Mouse (Mus musculus): ENCODE measurements around the gene Gtf2h3. TPM values are rescaled to one million over a fixed set of nuclear protein-coding genes. Genes with fewer than 3 reads are reported as not detected.
A peak's percentile ranks its signal among the peaks of the same experiment; 100 is the strongest.
"Not testable (repeated sequence)": the region's sequence is repeated elsewhere in the genome, so short reads cannot be mapped to it uniquely, and the experiment has no call there.

Gene Gtf2h3
- total RNA-seq (2017): 12.7 to 25.2 TPM (median 15.0 TPM) in 3 replicates

DNA sequence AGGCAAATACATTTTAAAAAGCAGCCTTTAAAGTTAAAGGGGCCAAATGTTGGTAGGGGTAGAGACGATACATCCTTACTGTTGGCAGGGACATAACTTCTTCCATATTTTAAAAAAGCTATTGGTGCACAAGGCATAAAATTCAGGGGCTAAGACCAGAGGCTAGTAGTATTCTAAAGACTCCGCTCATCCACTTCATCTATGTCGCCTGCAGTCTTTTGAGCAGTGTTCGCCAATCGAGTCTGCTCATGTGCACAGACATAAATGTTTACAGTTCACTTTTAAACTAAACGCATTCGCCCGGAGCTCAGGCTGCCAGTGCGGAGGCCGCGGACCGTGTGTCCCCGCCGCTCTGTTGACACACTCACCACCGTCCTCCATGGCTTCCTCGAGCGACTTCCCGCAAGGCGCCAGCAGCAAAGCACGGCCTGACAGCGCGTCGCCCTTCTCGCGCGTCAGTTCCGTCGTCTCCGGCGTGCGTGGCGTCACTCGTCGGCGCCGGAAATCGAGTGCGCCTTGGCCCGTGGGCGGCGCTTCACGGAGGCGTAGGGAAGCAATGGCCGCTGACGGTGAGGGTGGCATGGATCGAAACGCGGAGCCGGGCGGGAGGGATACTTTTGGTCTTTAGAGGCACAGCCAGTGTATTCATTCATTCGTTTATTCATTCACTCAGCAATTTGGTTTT, at the start of gene Gtf2h3, which contains the start of gene Eif2b1:
Gene Gtf2h3 (plus strand): TSS at position 508 of the 685 bp plus-strand sequence.
Gene Eif2b1 (minus strand): TSS at position 499 of the 685 bp plus-strand sequence.
- ATAC-seq (replicated peaks; ENCODE audit: insufficient number of reproducible peaks, low FRiP score, low TSS enrichment, poor library complexity, severe bottlenecking): peak; percentile 84

GRCm38 (mm10) chr5:124529191-124529651, 49.7 kb upstream of the Gtf2h3 start:
- ATAC-seq (replicated peaks; ENCODE audit: insufficient number of reproducible peaks, low FRiP score, low TSS enrichment, poor library complexity, severe bottlenecking): no peak

DNA sequence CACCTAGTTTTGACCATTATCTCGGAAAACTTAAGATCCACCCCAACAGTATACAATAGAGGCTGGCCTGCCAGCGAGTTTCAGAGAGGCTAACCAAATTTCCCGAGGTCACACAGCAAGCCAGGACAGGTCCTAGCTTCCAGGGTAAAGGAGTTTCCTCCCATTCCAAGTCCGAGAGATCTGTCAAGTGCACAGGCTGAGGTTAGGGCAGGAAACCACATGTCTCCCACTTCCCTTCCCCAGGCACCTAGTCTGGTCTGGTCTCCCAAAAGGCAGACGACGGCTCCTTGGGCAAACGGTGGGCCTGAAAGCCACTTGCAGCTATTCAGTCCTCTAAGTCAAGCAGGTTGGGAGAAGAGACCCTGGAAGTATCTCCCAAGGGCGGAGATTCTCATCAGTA, 49.2 kb upstream of the Gtf2h3 start:
- no peak for ATAC-seq (replicated peaks; ENCODE audit: insufficient number of reproducible peaks, low FRiP score, low TSS enrichment, poor library complexity, severe bottlenecking)

GRCm38 (mm10) chr5:124530655-124531582, 48.0 kb upstream of the Gtf2h3 start, which contains the start of gene Rilpl1:
Gene Rilpl1 (minus strand): TSS chr5:124531391.
- ATAC-seq (replicated peaks; ENCODE audit: insufficient number of reproducible peaks, low FRiP score, low TSS enrichment, poor library complexity, severe bottlenecking): no peak

DNA sequence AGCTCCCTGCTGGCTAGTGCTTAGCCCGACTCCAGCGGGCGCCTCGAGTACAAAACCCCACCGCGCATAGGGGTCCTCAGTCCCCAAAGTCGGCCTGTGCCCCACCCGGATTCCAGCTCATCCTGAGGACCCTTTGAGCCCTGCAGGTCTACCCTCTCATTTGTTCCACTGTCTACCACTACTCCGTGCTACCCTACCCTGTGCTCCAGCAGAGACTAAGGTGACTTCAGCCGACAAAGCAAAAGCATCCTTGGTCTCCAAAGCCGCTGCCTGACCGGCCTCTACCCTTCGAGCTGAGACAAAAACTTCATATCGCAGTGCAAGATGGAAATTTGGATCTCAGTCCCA, 47.4 kb upstream of the Gtf2h3 start:
- no peak for ATAC-seq (replicated peaks; ENCODE audit: insufficient number of reproducible peaks, low FRiP score, low TSS enrichment, poor library complexity, severe bottlenecking)

DNA sequence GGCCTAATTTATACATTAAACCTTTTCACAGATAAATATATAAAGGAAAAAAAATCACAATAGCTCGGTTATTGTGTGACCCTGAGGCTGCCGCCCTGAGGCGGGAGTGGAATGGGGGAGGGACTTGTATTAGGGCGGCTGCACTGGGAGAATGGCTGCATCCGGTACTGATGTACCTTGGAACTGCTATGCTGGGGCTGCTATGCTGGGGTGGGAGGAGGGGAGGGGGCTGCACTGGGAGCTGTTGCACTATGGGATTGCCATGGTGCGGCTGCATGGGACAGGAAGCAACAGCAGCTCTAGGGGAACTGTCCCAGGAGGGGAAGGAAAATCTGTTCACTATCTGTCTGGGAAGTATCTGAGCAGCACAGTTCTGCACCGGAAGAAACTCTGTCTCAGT, 46.5 kb upstream of the Gtf2h3 start:
- no peak for ATAC-seq (replicated peaks; ENCODE audit: insufficient number of reproducible peaks, low FRiP score, low TSS enrichment, poor library complexity, severe bottlenecking)

DNA sequence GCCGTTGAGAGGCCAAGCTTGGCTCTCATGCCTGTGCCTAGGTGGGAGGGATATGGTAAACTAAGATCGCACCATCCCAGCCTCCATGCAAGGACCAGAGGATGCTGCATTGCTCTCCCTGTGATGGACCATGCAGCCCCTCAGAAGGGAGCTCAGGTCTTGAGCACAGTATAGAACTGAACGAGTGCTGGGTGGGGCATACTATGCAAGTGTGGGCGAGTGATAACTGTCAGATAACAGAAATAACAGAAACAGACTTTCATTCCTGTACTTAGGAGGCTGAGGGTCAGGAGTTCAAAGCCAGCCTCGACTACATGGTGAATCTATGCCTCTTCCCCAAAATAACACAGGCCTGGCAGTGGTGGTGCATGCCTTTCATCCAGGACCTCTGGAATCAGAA, 43.9 kb upstream of the Gtf2h3 start:
- ATAC-seq (replicated peaks; ENCODE audit: insufficient number of reproducible peaks, low FRiP score, low TSS enrichment, poor library complexity, severe bottlenecking): no peak

DNA sequence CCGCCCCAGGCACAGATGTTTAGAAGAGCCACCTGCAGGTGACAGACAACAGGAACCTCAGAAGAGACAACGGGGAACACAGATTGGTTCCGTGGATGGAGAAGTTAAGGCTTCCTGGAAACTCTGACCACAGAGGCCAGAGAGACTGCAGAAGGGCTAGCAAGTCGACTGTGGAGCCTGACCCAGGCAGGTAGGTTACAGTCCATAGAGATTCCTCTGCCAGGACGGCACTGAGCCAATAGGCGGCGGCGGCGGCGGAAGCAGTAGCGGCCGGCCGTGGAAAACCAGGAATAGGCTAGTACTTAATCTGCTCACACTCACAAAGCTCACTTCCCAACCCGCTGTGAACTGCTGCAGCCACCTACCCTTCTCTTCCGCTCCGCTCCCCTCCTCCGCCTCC, 42.2 kb upstream of the Gtf2h3 start:
- no peak for ATAC-seq (replicated peaks; ENCODE audit: insufficient number of reproducible peaks, low FRiP score, low TSS enrichment, poor library complexity, severe bottlenecking)

- peak; percentile 49 for ATAC-seq (replicated peaks; ENCODE audit: insufficient number of reproducible peaks, low FRiP score, low TSS enrichment, poor library complexity, severe bottlenecking)
Measured at GRCm38 (mm10) chr5:124538813-124539792, 39.8 kb upstream of the Gtf2h3 start.

DNA sequence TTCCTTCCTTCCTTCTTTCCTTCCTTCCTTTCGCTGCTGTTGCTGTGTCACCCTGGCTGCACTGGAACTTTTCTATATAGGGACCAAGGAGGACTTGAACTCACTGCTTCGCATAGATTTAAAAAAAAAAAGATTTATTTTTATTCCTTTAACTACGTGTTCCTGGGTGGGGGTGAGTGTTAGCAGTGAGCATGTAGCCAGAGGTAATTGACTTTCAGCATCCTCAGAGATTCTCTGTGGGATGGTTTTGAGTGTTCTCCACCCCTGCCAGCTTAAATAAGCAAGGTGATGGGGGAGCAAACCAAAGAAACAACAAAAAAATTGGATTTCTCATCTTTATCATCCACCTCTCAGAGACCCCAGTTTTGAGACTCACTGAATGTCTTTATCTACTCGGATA, 39.0 kb upstream of the Gtf2h3 start:
- ATAC-seq (replicated peaks; ENCODE audit: insufficient number of reproducible peaks, low FRiP score, low TSS enrichment, poor library complexity, severe bottlenecking): no peak

- peak; percentile 95 for ATAC-seq (replicated peaks; ENCODE audit: insufficient number of reproducible peaks, low FRiP score, low TSS enrichment, poor library complexity, severe bottlenecking)
Measured at GRCm38 (mm10) chr5:124540383-124540786, 38.6 kb upstream of the Gtf2h3 start, which contains the start of gene Tmed2. Gene Tmed2 (plus strand): TSS chr5:124540695.

DNA sequence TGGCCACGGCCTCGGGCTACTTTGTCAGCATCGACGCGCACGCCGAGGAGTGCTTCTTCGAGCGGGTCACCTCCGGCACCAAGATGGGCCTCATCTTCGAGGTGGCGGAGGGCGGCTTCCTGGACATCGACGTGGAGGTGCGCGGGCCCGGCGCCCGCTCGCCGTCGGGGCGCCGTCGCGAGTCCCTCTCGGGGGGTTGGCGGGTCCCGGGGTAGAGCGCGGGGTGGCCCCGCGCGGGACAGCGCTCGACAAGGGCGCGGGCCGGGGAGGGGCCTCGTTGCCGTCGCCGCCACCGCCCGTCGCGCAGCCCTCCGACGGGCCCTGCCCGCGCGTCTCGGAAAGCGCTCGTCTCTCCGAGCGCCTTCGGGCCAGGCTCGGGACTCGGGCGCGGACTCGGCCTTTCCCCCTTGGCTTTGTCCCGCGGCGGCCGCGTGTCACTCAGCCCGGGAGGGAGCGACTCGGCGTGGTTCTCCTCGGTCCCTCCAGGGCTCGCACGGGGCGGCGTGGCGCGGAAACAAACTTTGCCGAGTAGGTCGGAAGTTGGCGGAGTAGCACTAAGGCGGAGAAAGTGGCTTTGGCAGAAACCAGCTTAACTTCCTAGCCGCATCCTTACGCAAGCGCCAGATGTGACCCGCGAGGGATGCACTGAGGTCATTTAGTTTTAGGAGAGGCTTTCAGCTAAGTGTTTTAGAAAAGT, 37.9 kb upstream of the Gtf2h3 start:
- ATAC-seq (replicated peaks; ENCODE audit: insufficient number of reproducible peaks, low FRiP score, low TSS enrichment, poor library complexity, severe bottlenecking): peak; percentile 29

GRCm38 (mm10) chr5:124541602-124541973, 37.4 kb upstream of the Gtf2h3 start:
- no peak for ATAC-seq (replicated peaks; ENCODE audit: insufficient number of reproducible peaks, low FRiP score, low TSS enrichment, poor library complexity, severe bottlenecking)

DNA sequence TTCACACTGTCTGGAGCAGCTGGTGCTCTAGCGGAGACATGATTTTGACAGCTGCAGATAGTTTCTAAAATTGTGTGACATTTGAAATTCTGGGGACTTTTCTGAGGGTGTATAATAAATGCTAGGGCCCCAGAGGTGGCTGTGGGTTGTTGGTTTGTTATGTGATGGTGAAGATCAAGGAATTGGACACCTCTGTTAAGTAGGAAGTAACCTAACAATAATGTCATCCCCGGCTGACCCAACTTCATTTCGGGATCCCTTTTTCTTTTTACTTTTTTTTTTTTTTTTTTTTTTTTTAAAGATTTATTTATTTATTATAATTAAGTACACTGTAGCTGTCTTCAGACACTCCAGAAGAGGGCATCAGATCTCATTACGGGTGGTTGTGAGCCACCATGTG, 28.2 kb upstream of the Gtf2h3 start:
- not testable (repeated sequence) for ATAC-seq (replicated peaks; ENCODE audit: insufficient number of reproducible peaks, low FRiP score, low TSS enrichment, poor library complexity, severe bottlenecking)

- ATAC-seq (replicated peaks; ENCODE audit: insufficient number of reproducible peaks, low FRiP score, low TSS enrichment, poor library complexity, severe bottlenecking): not testable (repeated sequence)
Measured at GRCm38 (mm10) chr5:124551349-124552093, 27.4 kb upstream of the Gtf2h3 start.

- ATAC-seq (replicated peaks; ENCODE audit: insufficient number of reproducible peaks, low FRiP score, low TSS enrichment, poor library complexity, severe bottlenecking): no peak
Measured at GRCm38 (mm10) chr5:124552094-124552472, 26.9 kb upstream of the Gtf2h3 start.

DNA sequence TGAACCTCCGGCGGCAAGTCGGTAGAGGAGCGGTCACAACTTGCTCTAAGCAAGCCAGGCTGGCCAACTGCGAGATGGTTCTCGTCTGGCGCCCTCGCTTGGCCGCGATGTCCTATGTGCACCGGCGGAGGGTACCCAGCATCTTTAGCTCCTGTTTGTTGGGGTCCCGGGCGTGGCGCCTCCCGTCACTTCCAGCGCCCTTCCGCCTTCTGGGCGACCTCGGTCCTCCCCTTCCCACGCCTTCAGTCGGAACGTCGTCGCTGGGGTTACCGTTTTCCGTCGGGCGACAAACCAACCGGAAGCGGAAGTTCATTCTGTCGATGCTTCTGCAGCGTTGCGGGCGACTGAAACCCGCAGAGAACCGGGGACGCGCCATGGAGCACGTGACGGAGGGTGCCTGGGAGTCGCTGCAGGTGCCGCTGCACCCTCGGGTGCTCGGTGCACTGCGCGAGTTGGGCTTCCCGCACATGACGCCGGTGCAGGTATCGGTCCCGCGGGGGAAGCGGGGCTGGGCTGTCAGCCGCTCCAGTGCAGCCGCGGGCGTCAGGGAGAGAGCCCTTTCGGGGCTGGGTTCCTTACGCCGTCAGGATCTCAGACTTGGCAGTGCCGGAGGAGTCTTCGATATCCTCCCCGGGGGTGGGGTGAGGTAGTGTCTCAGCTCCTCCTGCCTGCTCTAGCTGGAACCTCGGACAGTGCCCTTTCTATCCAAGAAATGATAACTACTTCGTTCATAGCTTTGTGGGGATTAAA, 26.2 kb upstream of the Gtf2h3 start, which contains the start of gene Ddx55:
Gene Ddx55 (plus strand): TSS at position 307 of the 750 bp plus-strand sequence.
- peak; percentile 96 for ATAC-seq (replicated peaks; ENCODE audit: insufficient number of reproducible peaks, low FRiP score, low TSS enrichment, poor library complexity, severe bottlenecking)

Measured in monocyte, adult 5-6 weeks (primary cell).